Mouse (Mus musculus): Measurements from ENCODE around the gene Ascc1. TPM values are rescaled to one million over a fixed set of nuclear protein-coding genes. Genes with fewer than 3 reads are reported as not detected.
A peak's percentile ranks its signal among the peaks of the same experiment; 100 is the strongest.

Gene Ascc1
- polyA plus RNA-seq, 1 experiment = 24.1 TPM

DNA sequence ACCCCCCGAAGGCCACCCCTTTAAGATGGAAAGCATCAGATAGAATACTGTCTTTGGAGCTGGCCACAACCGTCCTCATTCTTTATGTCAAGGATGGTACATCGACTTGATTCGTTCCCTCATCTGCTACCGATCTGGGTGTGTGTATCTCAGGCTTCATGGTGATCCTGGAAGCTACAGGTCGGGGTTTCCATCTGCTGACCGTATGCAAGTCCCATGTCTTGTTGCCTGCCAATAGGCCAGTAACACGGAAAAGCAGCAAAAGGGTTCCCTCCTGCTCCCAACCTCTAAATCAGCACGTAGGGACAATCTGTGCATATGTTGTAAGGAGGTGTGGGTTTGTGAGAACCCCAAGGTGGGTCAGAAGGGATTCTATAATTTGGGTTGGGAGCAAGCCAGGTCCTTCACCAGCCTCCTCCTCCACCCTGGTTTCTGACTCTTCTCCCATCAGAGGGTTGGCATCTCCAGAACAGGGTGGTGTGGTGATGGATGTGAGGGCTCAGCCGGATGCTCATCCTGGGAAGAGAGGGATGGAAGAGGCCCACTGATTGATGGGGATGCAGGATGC lies 108.4 kb downstream of the Ascc1 start:
- Histone ChIP-seq H3K79me2 (ENCODE audit: control insufficient read depth, insufficient read depth) (no peaks in the 10 kb centered on the region), H3K4me3 (ENCODE audit: insufficient read depth, poor library complexity, severe bottlenecking) (no peak overlapping the region), H3K79me3 (ENCODE audit: low read depth) (no peaks in the 10 kb centered on the region), H3K36me3 (ENCODE audit: control insufficient read depth, insufficient read depth) (no peaks in the 10 kb centered on the region), H3ac (ENCODE audit: control insufficient read depth, insufficient read length, low read depth) (no peak overlapping the region), H3K27me3 (ENCODE audit: control insufficient read depth, insufficient read depth, insufficient read length) (no peaks in the 10 kb centered on the region)
- no peak for TF ChIP-seq CTCF (IDR thresholded peaks at IDR 0.05; ENCODE audit: control insufficient read depth, insufficient read depth, insufficient read length)
- no peak for TF ChIP-seq FOSL1 (IDR thresholded peaks at IDR 0.05; ENCODE audit: insufficient read depth, low read length, poor library complexity, severe bottlenecking)
- TF ChIP-seq MYOG (IDR thresholded peaks at IDR 0.05; ENCODE audit: control insufficient read depth, extremely low read depth, insufficient read length) = no peak
- TF ChIP-seq CEBPB (IDR thresholded peaks at IDR 0.05; ENCODE audit: low read depth) = no peak
- no peak for TF ChIP-seq MYOD1 (IDR thresholded peaks at IDR 0.05; ENCODE audit: control insufficient read depth, insufficient read length, low read depth)
- no peak for TF ChIP-seq MAX (IDR thresholded peaks at IDR 0.05)
- no peak for TF ChIP-seq USF1 (IDR thresholded peaks at IDR 0.05; ENCODE audit: low read depth)

DNA sequence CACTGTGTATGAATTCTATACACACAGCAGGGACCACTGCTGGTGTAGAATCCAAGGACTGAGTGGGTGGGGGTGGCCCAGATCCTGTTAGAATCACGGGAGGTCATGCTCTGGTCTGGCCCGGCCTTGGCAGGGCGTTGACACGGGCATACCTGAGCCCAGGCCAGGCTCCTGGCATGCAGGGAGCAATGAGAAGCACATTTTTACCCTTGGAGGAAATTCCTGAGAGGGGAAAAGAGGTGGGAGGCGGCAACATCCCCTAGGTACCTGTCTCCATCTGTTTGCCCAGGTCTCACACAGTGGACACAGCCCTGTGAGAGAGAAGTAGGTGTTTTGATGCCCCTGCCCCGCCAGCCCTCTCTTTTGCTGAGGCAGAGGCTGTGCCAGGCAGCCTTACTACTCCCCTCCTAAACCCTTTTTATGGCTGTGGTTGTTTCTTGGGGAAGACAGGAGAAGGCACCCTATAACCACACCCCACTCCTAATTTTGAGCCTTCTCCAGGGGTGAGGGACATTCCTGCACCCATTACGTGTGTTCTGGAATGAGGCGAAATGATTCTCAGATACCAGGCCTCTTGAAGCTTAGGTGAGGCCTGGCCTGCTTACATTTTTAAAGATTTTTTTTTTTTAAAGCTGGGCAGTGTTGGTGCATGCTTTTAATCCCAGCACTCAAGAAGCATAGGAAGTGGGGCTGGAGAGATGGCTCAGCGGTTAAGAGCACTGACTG lies 111.5 kb downstream of the Ascc1 start:
- Histone ChIP-seq H3K4me3 (ENCODE audit: insufficient read depth, poor library complexity, severe bottlenecking) (no peak overlapping the region), H3K79me2 (ENCODE audit: control insufficient read depth, insufficient read depth) (no peaks in the 10 kb centered on the region), H3K36me3 (ENCODE audit: control insufficient read depth, insufficient read depth) (no peaks in the 10 kb centered on the region), H3K27me3 (ENCODE audit: control insufficient read depth, insufficient read depth, insufficient read length) (no peaks in the 10 kb centered on the region), H3K79me3 (ENCODE audit: low read depth) (no peaks in the 10 kb centered on the region), H3ac (ENCODE audit: control insufficient read depth, insufficient read length, low read depth) (peak overlapping the region; percentile 26)
- no peak for TF ChIP-seq CEBPB (IDR thresholded peaks at IDR 0.05; ENCODE audit: low read depth)
- TF ChIP-seq CTCF (IDR thresholded peaks at IDR 0.05; ENCODE audit: control insufficient read depth, insufficient read depth, insufficient read length) = no peak
- no peak for TF ChIP-seq USF1 (IDR thresholded peaks at IDR 0.05; ENCODE audit: low read depth)
- no peak for TF ChIP-seq FOSL1 (IDR thresholded peaks at IDR 0.05; ENCODE audit: insufficient read depth, low read length, poor library complexity, severe bottlenecking)
- TF ChIP-seq MAX (IDR thresholded peaks at IDR 0.05) = no peak
- no peak for TF ChIP-seq MYOD1 (IDR thresholded peaks at IDR 0.05; ENCODE audit: control insufficient read depth, insufficient read length, low read depth)
- no peak for TF ChIP-seq MYOG (IDR thresholded peaks at IDR 0.05; ENCODE audit: control insufficient read depth, extremely low read depth, insufficient read length)

DNA sequence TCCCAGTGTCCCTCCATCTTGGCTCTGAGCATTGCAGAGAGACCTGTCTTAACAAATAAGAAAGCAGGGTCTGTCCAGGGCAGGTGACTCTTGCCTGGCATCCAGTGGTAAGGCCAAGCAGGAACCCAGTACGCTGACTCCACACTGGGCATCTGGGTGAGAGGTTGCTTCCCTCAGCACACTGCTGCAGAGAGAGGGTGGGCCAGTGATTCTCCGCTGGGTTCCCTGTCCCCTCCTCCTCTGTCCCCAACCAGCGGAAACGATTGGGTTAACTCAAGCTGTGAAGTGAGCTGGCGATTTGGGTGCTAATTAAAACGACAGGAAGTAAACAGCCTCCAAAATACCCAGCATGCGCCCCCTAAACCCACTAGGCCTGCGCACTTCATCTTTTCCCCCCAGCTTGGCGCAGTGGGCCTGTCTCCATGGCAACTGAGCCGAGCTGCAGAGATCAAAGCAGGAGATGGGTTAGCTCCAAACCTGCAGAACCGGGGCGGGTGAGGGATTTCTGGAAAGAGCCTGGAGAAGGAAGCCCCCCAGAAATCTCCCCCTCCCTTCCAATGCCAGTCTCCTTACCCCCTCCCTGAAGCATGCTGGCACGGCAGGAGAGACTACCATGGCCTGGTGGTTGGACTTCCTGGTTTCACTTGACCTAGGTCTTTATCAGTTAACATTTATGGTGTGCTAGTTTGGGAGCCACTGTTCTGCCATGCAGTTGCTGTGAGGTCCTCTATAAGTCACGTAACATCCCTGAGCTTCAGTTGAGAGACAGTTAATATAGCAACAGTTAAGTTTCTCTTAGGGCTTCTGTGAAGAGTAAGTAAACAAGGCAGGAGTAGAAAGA lies 113.0 kb downstream of the Ascc1 start:
- no peak overlapping the region for H3K4me3 ChIP-seq (ENCODE audit: insufficient read depth, poor library complexity, severe bottlenecking)
- H3K27me3 ChIP-seq (ENCODE audit: control insufficient read depth, insufficient read depth, insufficient read length) = no peaks in the 10 kb centered on the region
- TF ChIP-seq CTCF (IDR thresholded peaks at IDR 0.05; ENCODE audit: control insufficient read depth, insufficient read depth, insufficient read length) (no peak), CEBPB (IDR thresholded peaks at IDR 0.05; ENCODE audit: low read depth) (no peak), MYOG (IDR thresholded peaks at IDR 0.05; ENCODE audit: control insufficient read depth, extremely low read depth, insufficient read length) (no peak), FOSL1 (IDR thresholded peaks at IDR 0.05; ENCODE audit: insufficient read depth, low read length, poor library complexity, severe bottlenecking) (no peak), USF1 (IDR thresholded peaks at IDR 0.05; ENCODE audit: low read depth) (no peak), MAX (IDR thresholded peaks at IDR 0.05) (no peak), MYOD1 (IDR thresholded peaks at IDR 0.05; ENCODE audit: control insufficient read depth, insufficient read length, low read depth) (no peak)

DNA sequence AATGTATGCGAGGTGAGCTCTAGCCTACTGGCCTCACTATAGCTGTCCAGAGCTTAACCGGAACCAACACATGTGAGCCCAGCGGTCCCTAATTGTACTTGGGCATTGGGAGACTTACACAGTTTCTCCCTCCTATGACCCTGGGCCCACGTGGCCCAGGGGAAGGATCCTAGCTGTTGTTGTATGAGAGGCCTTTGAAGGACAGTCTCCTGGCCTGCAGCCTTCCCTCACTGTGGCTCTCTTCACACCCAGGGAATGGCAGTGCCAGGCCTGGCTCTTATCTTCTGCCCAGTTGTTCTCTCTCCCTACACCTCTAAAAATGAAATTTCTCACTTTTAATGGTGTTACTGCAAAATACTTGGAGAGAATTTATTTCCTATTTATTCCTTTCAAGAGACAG lies 114.4 kb downstream of the Ascc1 start:
- Histone ChIP-seq H3K27me3 (ENCODE audit: control insufficient read depth, insufficient read depth, insufficient read length) (no peaks in the 10 kb centered on the region), H3K79me3 (ENCODE audit: low read depth) (no peaks in the 10 kb centered on the region), H3K79me2 (ENCODE audit: control insufficient read depth, insufficient read depth) (no peaks in the 10 kb centered on the region), H3K4me3 (ENCODE audit: insufficient read depth, poor library complexity, severe bottlenecking) (no peak overlapping the region), H3ac (ENCODE audit: control insufficient read depth, insufficient read length, low read depth) (no peak overlapping the region), H3K36me3 (ENCODE audit: control insufficient read depth, insufficient read depth) (no peaks in the 10 kb centered on the region)
- TF ChIP-seq FOSL1 (IDR thresholded peaks at IDR 0.05; ENCODE audit: insufficient read depth, low read length, poor library complexity, severe bottlenecking) (no peak), MYOD1 (IDR thresholded peaks at IDR 0.05; ENCODE audit: control insufficient read depth, insufficient read length, low read depth) (no peak), MAX (IDR thresholded peaks at IDR 0.05) (no peak), MYOG (IDR thresholded peaks at IDR 0.05; ENCODE audit: control insufficient read depth, extremely low read depth, insufficient read length) (no peak), CTCF (IDR thresholded peaks at IDR 0.05; ENCODE audit: control insufficient read depth, insufficient read depth, insufficient read length) (no peak), USF1 (IDR thresholded peaks at IDR 0.05; ENCODE audit: low read depth) (no peak), CEBPB (IDR thresholded peaks at IDR 0.05; ENCODE audit: low read depth) (no peak)

More for the DNA sequence above, 113.0 kb downstream of the Ascc1 start:
- Histone ChIP-seq H3K79me3 (ENCODE audit: low read depth) (no peaks in the 10 kb centered on the region), H3K79me2 (ENCODE audit: control insufficient read depth, insufficient read depth) (no peaks in the 10 kb centered on the region), H3K36me3 (ENCODE audit: control insufficient read depth, insufficient read depth) (no peaks in the 10 kb centered on the region), H3ac (ENCODE audit: control insufficient read depth, insufficient read length, low read depth) (no peak overlapping the region)

DNA sequence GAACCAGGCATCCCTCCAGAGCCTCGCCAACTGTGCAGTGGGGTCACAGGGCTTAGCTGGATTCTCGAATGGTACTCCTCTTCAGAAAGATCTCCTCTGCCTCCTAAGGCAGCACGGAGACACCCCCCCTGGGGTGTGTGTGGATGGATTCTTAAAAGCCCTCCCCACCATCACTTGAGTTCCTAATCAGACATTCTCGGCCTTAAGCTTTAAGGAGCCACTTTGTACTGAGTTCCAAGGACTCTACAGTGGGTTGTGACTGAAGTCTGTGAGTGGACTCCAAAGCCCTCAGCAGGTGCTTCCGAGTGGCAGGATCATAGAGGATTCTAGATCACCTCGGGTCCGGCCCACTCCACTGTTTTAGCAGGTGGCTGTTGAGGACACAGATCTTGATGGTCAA lies 115.9 kb downstream of the Ascc1 start:
- H3K27me3 ChIP-seq (ENCODE audit: control insufficient read depth, insufficient read depth, insufficient read length) = no peaks in the 10 kb centered on the region
- TF ChIP-seq MAX (IDR thresholded peaks at IDR 0.05) = no peak
- no peak for TF ChIP-seq CEBPB (IDR thresholded peaks at IDR 0.05; ENCODE audit: low read depth)
- no peak for TF ChIP-seq FOSL1 (IDR thresholded peaks at IDR 0.05; ENCODE audit: insufficient read depth, low read length, poor library complexity, severe bottlenecking)
- TF ChIP-seq USF1 (IDR thresholded peaks at IDR 0.05; ENCODE audit: low read depth) = no peak
- no peak for TF ChIP-seq MYOD1 (IDR thresholded peaks at IDR 0.05; ENCODE audit: control insufficient read depth, insufficient read length, low read depth)
- no peak for TF ChIP-seq CTCF (IDR thresholded peaks at IDR 0.05; ENCODE audit: control insufficient read depth, insufficient read depth, insufficient read length)
- TF ChIP-seq MYOG (IDR thresholded peaks at IDR 0.05; ENCODE audit: control insufficient read depth, extremely low read depth, insufficient read length) = no peak
- no peaks in the 10 kb centered on the region for H3K36me3 ChIP-seq (ENCODE audit: control insufficient read depth, insufficient read depth)
- no peak overlapping the region for H3ac ChIP-seq (ENCODE audit: control insufficient read depth, insufficient read length, low read depth)
- no peak overlapping the region for H3K4me3 ChIP-seq (ENCODE audit: insufficient read depth, poor library complexity, severe bottlenecking)
- H3K79me3 ChIP-seq (ENCODE audit: low read depth) = no peaks in the 10 kb centered on the region
- H3K79me2 ChIP-seq (ENCODE audit: control insufficient read depth, insufficient read depth) = no peaks in the 10 kb centered on the region

All from C2C12 (cell line).